ENCODE assay signal across 11 mouse cellular contexts in the genomic region with DNA sequence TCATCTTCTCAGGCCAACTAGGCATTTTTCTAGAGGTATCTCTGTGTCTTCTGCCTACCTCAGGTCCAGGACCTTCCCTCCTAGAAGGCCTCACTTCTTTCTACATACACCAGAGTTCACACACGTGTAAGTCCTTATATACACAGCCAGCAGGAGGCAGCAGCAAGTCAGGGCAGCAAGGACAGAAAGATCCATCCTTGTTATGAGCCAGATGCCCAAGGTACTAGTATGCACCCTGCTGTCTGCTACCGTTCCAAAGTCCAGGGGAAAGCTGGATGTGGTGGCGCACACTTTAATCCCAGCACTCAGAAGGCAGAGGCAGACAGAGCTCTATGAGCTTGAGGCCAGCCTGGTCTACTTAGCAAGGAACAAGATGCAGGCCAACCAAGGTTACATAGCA. TPM values are rescaled to one million over a fixed set of nuclear protein-coding genes. Genes with fewer than 3 reads are reported as not detected.
A peak's percentile ranks its signal among the peaks of the same experiment; 100 is the strongest.
DNase-seq lines count a peak whose midpoint lies in the region; ATAC-seq and TF ChIP-seq lines count a peak whose summit lies in the region.
"Had no signal": no experiment of that assay in that cellular context is flagged by ENCODE, and none has a peak within 500 bp of the region (broad histone marks: within the 10 kb centered on the region; RNA-seq: fewer than 3 reads in every experiment).

No protein-coding gene starts in this region.

- ATAC-seq in CD4-positive, CD25-positive, alpha-beta regulatory T cell, adult 4 months, result no peak

- DNase-seq in CD4-positive, CD25-positive, alpha-beta regulatory T cell, adult 2 months (ENCODE audit: low read depth, low spot score), result peak; percentile 52
- peak; percentile 16 for DNase-seq in lung, postnatal 25 days (ENCODE audit: low spot score)
- no peak for DNase-seq in lung, postnatal 14 days
- peak; percentile 58 for DNase-seq in liver, adult 2 months (ENCODE audit: extremely low read depth, low read depth, low spot score)
- peak; percentile 66 for DNase-seq in thymus, postnatal 14 days
- DNase-seq in retina, postnatal 1 day, result no peak
- DNase-seq in left cerebral cortex, postnatal 14 days (ENCODE audit: low spot score in 2 of 2), result no peak
- DNase-seq: right cerebral cortex, postnatal 25 days had no signal

- H3K79me2 ChIP-seq in liver, adult 2 months (ENCODE audit: control insufficient read depth, insufficient read depth, low read length), result no peaks in the 10 kb centered on the region

- H3K9ac ChIP-seq in liver, adult 2 months (ENCODE audit: low read depth, low read length), result no peak overlapping the region
- H3K9ac ChIP-seq: lung, embryonic 15.5 days had no signal

- no peaks in the 10 kb centered on the region for H3K27me3 ChIP-seq in liver, adult 2 months (ENCODE audit: control insufficient read depth, insufficient read depth, low read length)
- H3K27me3 ChIP-seq: lung, embryonic 15.5 days had no signal

- 30% methylated on average over 3 of the region's 3 CpGs for WGBS in liver, adult 2 months

- H3K36me3 ChIP-seq in liver, adult 2 months (ENCODE audit: control insufficient read depth, insufficient read depth, low read length), result no peaks in the 10 kb centered on the region
- H3K36me3 ChIP-seq: lung, embryonic 15.5 days had no signal

- no peak overlapping the region for H3K4me3 ChIP-seq in liver, adult 2 months (ENCODE audit: insufficient read depth, low read depth, low read length)
- H3K4me3 ChIP-seq: erythroblast, embryonic 14.5 days; lung, embryonic 15.5 days had no signal

- TF ChIP-seq CTCF in liver, adult 2 months (IDR thresholded peaks at IDR 0.05; ENCODE audit: low read depth, low read length), result peak; percentile 36; the same call in 1 of the 2 replicates

- no peak overlapping the region for H3K27ac ChIP-seq in liver, adult 2 months (replicated peaks; ENCODE audit: insufficient read depth, low read depth, low read length)
- H3K27ac ChIP-seq: lung, embryonic 15.5 days had no signal

- intact Hi-C loops in left cerebral cortex, postnatal 14 days (cut with DNase I), result no loop called here

- peaks cover 16% of the 10 kb centered on the region for H3K4me1 ChIP-seq in liver, adult 2 months (ENCODE audit: control insufficient read depth, insufficient read depth, low read length)

- TF ChIP-seq POLR2A in liver, adult 2 months (IDR thresholded peaks at IDR 0.05; ENCODE audit: extremely low read depth, insufficient read depth, low read length), result no peak

RNA-seq across cellular contexts. Expression of gene Commd7, which starts 26.2 kb away (rescaled TPM):
- 100 to 1,000 TPM; 106 to 117 TPM for polyA plus RNA-seq in CD4-positive, CD25-positive, alpha-beta regulatory T cell, adult 4 months (2017; shearing (Covaris generic))
- total RNA-seq in liver, adult 2 months (2014; rRNA removed), result 6.3 and 8.0 TPM in 2 replicates
- 12.2 and 13.7 TPM in 2 replicates for polyA plus RNA-seq in liver, adult 2 months (2012; rRNA removed)
- total RNA-seq in left cerebral cortex, postnatal 14 days (2021), result 10 to 100 TPM; 27.4 to 31.8 TPM

RNA-seq across cellular contexts. Expression of gene Dnmt3b, which starts 42.8 kb away (rescaled TPM):
- 1 to 10 TPM; 3.6 to 5.7 TPM for polyA plus RNA-seq in CD4-positive, CD25-positive, alpha-beta regulatory T cell, adult 4 months (2017; shearing (Covaris generic))
- 0.54 and 0.65 TPM in 2 replicates for total RNA-seq in liver, adult 2 months (2014; rRNA removed)
- 2.2 and 3.4 TPM in 2 replicates for polyA plus RNA-seq in liver, adult 2 months (2012; rRNA removed)
- total RNA-seq in left cerebral cortex, postnatal 14 days (2021), result 1 to 10 TPM in 1 of 2 experiments, under 1 TPM in 1; 0.99 to 1.1 TPM

Comparison
In these comparisons a context has a peak if more than half of its experiments do, and no peak if none do; other contexts are left out.
1. DNase-seq: peak in CD4-positive, CD25-positive, alpha-beta regulatory T cell, adult 2 months (single experiment), lung, postnatal 25 days (single experiment), liver, adult 2 months (single experiment) and thymus, postnatal 14 days (single experiment); none in lung, postnatal 14 days (single experiment), retina, postnatal 1 day (single experiment) and left cerebral cortex, postnatal 14 days (0 of 2).